Mouse (Mus musculus) megakaryocyte, embryonic 14.5 days (primary cell): Measurements from ENCODE around the gene Dse.

Experiments used
- FLI1 ChIP-seq: IDR thresholded peaks from 2 replicates; pipeline ENCODE4 v1.6.1; 2012; ENCODE audit warnings: low read length, inconsistent platforms, mixed read lengths
- GATA1 ChIP-seq: IDR thresholded peaks from 3 replicates; pipeline ENCODE4 v1.6.1; 2012; ENCODE audit warnings: mixed read lengths, low read length, inconsistent platforms, borderline replicate concordance

DNA sequence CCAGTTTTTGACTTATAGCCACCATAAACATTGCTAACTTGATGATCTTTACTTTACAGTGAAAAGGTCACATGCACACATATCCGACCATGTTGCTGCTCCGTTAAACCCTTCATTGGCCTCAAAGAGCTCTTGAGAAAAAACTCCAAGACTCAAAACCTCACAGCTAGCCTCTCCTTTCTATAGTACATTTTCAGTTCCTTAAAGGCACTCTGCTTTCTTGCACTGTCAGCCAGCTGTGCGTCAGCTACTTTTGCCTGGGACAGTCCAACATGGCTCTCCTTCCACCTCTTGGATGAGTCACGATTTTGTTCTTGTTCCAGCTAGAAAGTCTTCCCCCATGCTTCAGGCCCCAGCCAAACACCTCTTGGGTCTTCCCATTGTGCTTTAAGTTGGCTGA, 35.9 kb downstream of the Dse start:
- TF ChIP-seq GATA1 (no peak), FLI1 (no peak)
